In genomic region chr12:104812711-104813110, GRCm38 (mm10) we compare ENCODE assay signal across 10 mouse cellular contexts. TPM values are rescaled to one million over a fixed set of nuclear protein-coding genes. Genes with fewer than 3 reads are reported as not detected.
DNase-seq lines count a peak whose midpoint lies in the region; ATAC-seq and TF ChIP-seq lines count a peak whose summit lies in the region.
"Had no signal": no experiment of that assay in that cellular context is flagged by ENCODE, and none has a peak within 500 bp of the region (broad histone marks: within the 10 kb centered on the region; RNA-seq: fewer than 3 reads in every experiment).

No protein-coding gene starts in this region.

- WGBS in liver, embryonic 14.5 days (ENCODE audit: insufficient replicate concordance): 43% methylated on average over 4 of the region's 4 CpGs
- WGBS in liver, embryonic 11.5 days: 67% methylated on average over 4 of the region's 4 CpGs

- H3K4me2 ChIP-seq in liver, embryonic 14.5 days (ENCODE audit: low read depth): no peak overlapping the region
- no peak overlapping the region for H3K4me2 ChIP-seq in liver, embryonic 11.5 days
- H3K4me2 ChIP-seq: midbrain, embryonic 11.5 days had no signal

- no peaks in the 10 kb centered on the region for H3K36me3 ChIP-seq in liver, embryonic 14.5 days (replicated peaks; ENCODE audit: control insufficient read depth, insufficient read depth, low read depth)
- H3K36me3 ChIP-seq in liver, embryonic 11.5 days (ENCODE audit: control insufficient read depth, insufficient read depth, low read length): no peaks in the 10 kb centered on the region

- no peak for ATAC-seq in cerebellum, adult (ENCODE audit: insufficient number of reproducible peaks, low FRiP score, low TSS enrichment)
- ATAC-seq in liver, embryonic 14.5 days (ENCODE audit: insufficient read depth): no peak
- ATAC-seq in liver, embryonic 11.5 days (replicated peaks; ENCODE audit: low FRiP score): no peak; the same call in 1 of the 2 replicates
- ATAC-seq in erythroid progenitor cell, adult 5-6 weeks (replicated peaks; ENCODE audit: low FRiP score, poor library complexity, severe bottlenecking): peak; percentile 55; the same call in 1 of the 2 replicates

- no peak overlapping the region for H3K9ac ChIP-seq in liver, embryonic 14.5 days (replicated peaks)
- no peak overlapping the region for H3K9ac ChIP-seq in liver, embryonic 11.5 days (ENCODE audit: low read depth, low read length)

- intact Hi-C loops in left cerebral cortex, postnatal 14 days (cut with DNase I): no loop called here
- intact Hi-C loops in left cerebral cortex, postnatal 25 days (cut with DNase I): no loop called here

- H3K4me3 ChIP-seq in liver, embryonic 14.5 days (ENCODE audit: insufficient read depth in 1 of 2, low read depth in 2 of 2, low read length in 2 of 2): no peak overlapping the region
- H3K4me3 ChIP-seq in liver, embryonic 11.5 days (ENCODE audit: low read depth, low read length): no peak overlapping the region
- H3K4me3 ChIP-seq: erythroblast, embryonic 14.5 days had no signal

- H3K27me3 ChIP-seq in liver, embryonic 14.5 days (ENCODE audit: control insufficient read depth, insufficient read depth, low read length): no peaks in the 10 kb centered on the region
- H3K27me3 ChIP-seq in liver, embryonic 11.5 days (replicated peaks; ENCODE audit: control insufficient read depth, insufficient read depth, low read length): no peaks in the 10 kb centered on the region; the same call in 1 of the 2 replicates

- 0 out of 4 replicates have a peak, but pooled peaks cover 0 to 2% of the 10 kb centered on the region in 2 experiments for H3K4me1 ChIP-seq in liver, embryonic 14.5 days (replicated peaks; ENCODE audit: control insufficient read depth in 2 of 2, insufficient read depth in 2 of 2, low read length in 1 of 2)
- H3K4me1 ChIP-seq in liver, embryonic 11.5 days (replicated peaks; ENCODE audit: control insufficient read depth, insufficient read depth, low read length): no peaks in the 10 kb centered on the region

- TF ChIP-seq EP300 in liver, embryonic 14.5 days (IDR thresholded peaks at IDR 0.05; ENCODE audit: low read depth): no peak

- no peak overlapping the region for H3K27ac ChIP-seq in liver, embryonic 14.5 days
- H3K27ac ChIP-seq in liver, embryonic 11.5 days (ENCODE audit: low read depth, low read length): no peak overlapping the region

- H3K9me3 ChIP-seq in liver, embryonic 14.5 days (ENCODE audit: control insufficient read depth, low read length): no peaks in the 10 kb centered on the region
- H3K9me3 ChIP-seq in liver, embryonic 11.5 days (ENCODE audit: control insufficient read depth, low read length): no peaks in the 10 kb centered on the region

- peak; percentile 59 for TF ChIP-seq CTCF in liver, embryonic 14.5 days (IDR thresholded peaks at IDR 0.05; ENCODE audit: low read depth)

- peak; percentile 58 to 61 for DNase-seq in cerebellum, postnatal 10 days
- DNase-seq in liver, embryonic 14.5 days (ENCODE audit: low read depth in 3 of 3, low spot score in 3 of 3): no peak
- DNase-seq in liver, embryonic 11.5 days (ENCODE audit: low spot score): no peak
- peak; percentile 21 for DNase-seq in thymus, postnatal 0 days (ENCODE audit: low spot score)
- no peak for DNase-seq in left cerebral cortex, postnatal 14 days (ENCODE audit: low spot score in 2 of 2)
- DNase-seq in left cerebral cortex, postnatal 25 days (ENCODE audit: low spot score in 2 of 2): no peak

RNA-seq across cellular contexts. Expression of gene Clmn, which starts 52.2 kb away (rescaled TPM):
- 0.27 and 0.33 TPM in 2 replicates for polyA plus RNA-seq in liver, embryonic 14.5 days (2012; rRNA removed)
- polyA plus RNA-seq in liver, embryonic 14.5 days (2014; fragmentation: Nextera tagmentation; extraction: Ambion mirVana): 0.32 and 0.39 TPM in 2 replicates
- polyA plus RNA-seq in liver, embryonic 11.5 days (2014; fragmentation: Nextera tagmentation; extraction: Ambion mirVana): 1.5 and 2.1 TPM in 2 replicates
- total RNA-seq in erythroid progenitor cell, adult 5-6 weeks (2015; ENCODE audit: low replicate concordance): not detected in 2 replicates
- not detected in 2 replicates for total RNA-seq in erythroid progenitor cell, adult 5-6 weeks (2017; ENCODE audit: low replicate concordance)
- 0.62 and 0.65 TPM in 2 replicates for polyA plus RNA-seq in thymus, postnatal 0 days (2015; fragmentation: Nextera tagmentation; extraction: Ambion mirVana)
- 10 to 100 TPM; 27.4 to 28.7 TPM for total RNA-seq in left cerebral cortex, postnatal 14 days (2021)
- total RNA-seq in left cerebral cortex, postnatal 25 days (2021): 10 to 100 TPM; 41.3 to 43.0 TPM

Comparison
In these comparisons a context has a peak if more than half of its experiments do, and no peak if none do; other contexts are left out.
1. DNase-seq: peak in cerebellum, postnatal 10 days (2 of 2) and thymus, postnatal 0 days (single experiment); none in liver, embryonic 14.5 days (0 of 3), liver, embryonic 11.5 days (single experiment), left cerebral cortex, postnatal 14 days (0 of 2) and left cerebral cortex, postnatal 25 days (0 of 2).
2. RNA of gene Clmn, which starts 52.2 kb away (total RNA-seq): 41.3 to 43.0 TPM in left cerebral cortex, postnatal 25 days and 27.4 to 28.7 TPM in left cerebral cortex, postnatal 14 days; not detected in erythroid progenitor cell, adult 5-6 weeks; every median in the first group is over 10 times any median in the second.